Mouse (Mus musculus): ENCODE data around the gene Jph2. TPM values are rescaled to one million over a fixed set of nuclear protein-coding genes. Genes with fewer than 3 reads are reported as not detected.

Gene Jph2
- polyA plus RNA-seq, 1 experiment from 2014 or later, result 4.1 TPM

DNA sequence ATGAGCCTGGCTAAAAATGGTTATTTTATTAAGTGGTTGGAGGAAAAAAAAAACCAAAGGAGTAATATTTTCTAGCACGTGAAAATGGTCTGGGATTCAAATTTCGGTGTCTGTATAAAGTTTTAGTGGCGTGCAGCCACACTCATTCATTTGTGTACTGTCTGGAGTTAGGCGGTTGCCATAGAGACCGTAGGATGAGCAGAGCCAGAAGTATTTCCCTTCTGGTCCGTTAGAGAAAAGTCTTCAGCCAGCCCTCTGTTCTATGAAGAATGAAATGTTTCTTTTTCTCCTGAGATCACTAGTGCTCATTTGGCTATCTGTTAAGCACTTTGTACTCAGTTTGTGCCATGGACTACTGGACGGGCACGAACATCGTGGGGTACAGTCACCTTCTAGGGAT lies 48.4 kb downstream of the Jph2 start:
- no peaks in the 10 kb centered on the region for H3K36me3 ChIP-seq (ENCODE audit: control insufficient read depth, insufficient read depth, low read length)
- 61% methylated on average over 9 of the region's 9 CpGs for WGBS
- H3K9me3 ChIP-seq (ENCODE audit: control insufficient read depth, low read length), result no peaks in the 10 kb centered on the region
- DNase-seq (ENCODE audit: low spot score), result peak; percentile 78
- H3K4me2 ChIP-seq (ENCODE audit: low read depth, low read length), result no peak overlapping the region
- H3K4me1 ChIP-seq (ENCODE audit: control insufficient read depth, insufficient read depth, low read length), result peaks cover 17% of the 10 kb centered on the region
- H3K4me3 ChIP-seq (ENCODE audit: low read depth, low read length), result no peak overlapping the region
- no peak overlapping the region for H3K9ac ChIP-seq (ENCODE audit: low read depth, low read length)
- no peaks in the 10 kb centered on the region for H3K27me3 ChIP-seq (replicated peaks; ENCODE audit: control insufficient read depth, insufficient read depth, low read length)
- no peak for ATAC-seq (ENCODE audit: low read depth)
- peak overlapping the region; percentile 13; the same call in 1 of the 2 replicates for H3K27ac ChIP-seq (replicated peaks; ENCODE audit: low read depth, low read length)

DNA sequence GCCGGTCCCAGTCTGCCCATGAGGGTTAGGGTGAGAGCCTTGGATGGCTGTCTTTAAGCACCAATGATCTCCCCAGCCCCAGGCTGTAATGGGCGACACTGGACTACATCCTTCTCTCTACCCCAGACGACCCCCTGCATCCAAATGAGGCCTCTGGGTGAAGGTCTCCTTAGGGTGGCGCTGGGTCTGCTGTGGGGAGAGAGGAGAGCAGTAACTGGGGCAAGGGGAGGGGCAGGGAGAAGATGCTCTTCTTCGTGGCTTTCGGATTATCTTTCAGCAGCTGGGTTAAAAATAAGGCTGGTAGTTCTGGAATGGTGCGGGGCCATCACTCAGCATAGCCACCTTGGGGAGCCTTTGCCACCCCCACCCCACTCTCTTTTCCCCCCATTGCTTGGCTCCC lies 49.1 kb downstream of the Jph2 start:
- Histone ChIP-seq H3K27me3 (replicated peaks; ENCODE audit: control insufficient read depth, insufficient read depth, low read length) (no peaks in the 10 kb centered on the region), H3K4me3 (ENCODE audit: low read depth, low read length) (no peak overlapping the region), H3K4me1 (ENCODE audit: control insufficient read depth, insufficient read depth, low read length) (peaks cover 13% of the 10 kb centered on the region), H3K27ac (replicated peaks; ENCODE audit: low read depth, low read length) (no peak overlapping the region), H3K36me3 (ENCODE audit: control insufficient read depth, insufficient read depth, low read length) (no peaks in the 10 kb centered on the region), H3K4me2 (ENCODE audit: low read depth, low read length) (no peak overlapping the region), H3K9me3 (ENCODE audit: control insufficient read depth, low read length) (no peaks in the 10 kb centered on the region), H3K9ac (ENCODE audit: low read depth, low read length) (no peak overlapping the region)
- WGBS, result 71% methylated on average over 7 of the region's 7 CpGs
- DNase-seq (ENCODE audit: low spot score), result no peak
- no peak for ATAC-seq (ENCODE audit: low read depth)

DNA sequence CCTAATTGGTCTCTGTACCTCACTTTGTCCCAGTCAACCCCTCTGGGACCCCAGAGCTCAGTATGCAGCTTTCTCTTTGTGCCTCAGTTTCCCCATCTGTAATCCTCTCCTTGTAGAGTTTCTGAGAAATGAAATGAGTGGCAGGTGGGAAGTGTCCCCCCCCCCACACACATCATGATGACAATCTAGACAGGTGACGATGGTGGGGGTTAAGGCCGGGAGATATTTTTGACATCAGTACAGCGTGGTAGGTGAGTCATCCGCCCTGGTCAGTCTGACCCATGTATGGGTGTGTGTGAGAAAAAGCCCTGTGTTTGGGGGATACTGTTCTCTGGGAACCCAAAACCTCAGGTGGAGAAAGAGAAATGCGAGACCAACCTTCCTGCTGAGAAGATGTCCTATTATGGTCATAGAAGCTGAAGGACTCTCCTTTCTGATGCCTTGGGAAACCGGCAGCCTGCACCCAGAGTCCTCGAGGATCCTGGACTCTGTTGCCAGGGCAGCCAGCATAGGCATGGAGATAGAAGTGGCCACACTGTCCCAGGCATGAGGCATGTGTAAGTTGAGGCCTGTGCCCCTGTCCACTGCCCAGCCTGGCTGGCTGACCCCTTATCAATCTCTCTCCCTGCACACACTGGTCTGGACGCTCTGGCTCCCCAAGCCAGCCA lies 50.1 kb downstream of the Jph2 start:
- H3K9ac ChIP-seq (ENCODE audit: low read depth, low read length), result no peak overlapping the region
- peaks cover 13% of the 10 kb centered on the region for H3K4me1 ChIP-seq (ENCODE audit: control insufficient read depth, insufficient read depth, low read length)
- H3K27ac ChIP-seq (replicated peaks; ENCODE audit: low read depth, low read length), result no peak overlapping the region
- no peaks in the 10 kb centered on the region for H3K27me3 ChIP-seq (replicated peaks; ENCODE audit: control insufficient read depth, insufficient read depth, low read length)
- H3K9me3 ChIP-seq (ENCODE audit: control insufficient read depth, low read length), result no peaks in the 10 kb centered on the region
- no peaks in the 10 kb centered on the region for H3K36me3 ChIP-seq (ENCODE audit: control insufficient read depth, insufficient read depth, low read length)
- no peak overlapping the region for H3K4me3 ChIP-seq (ENCODE audit: low read depth, low read length)
- H3K4me2 ChIP-seq (ENCODE audit: low read depth, low read length), result no peak overlapping the region
- 79% methylated on average over 8 of the region's 8 CpGs for WGBS
- ATAC-seq (ENCODE audit: low read depth) (no peak), DNase-seq (ENCODE audit: low spot score) (no peak)

DNA sequence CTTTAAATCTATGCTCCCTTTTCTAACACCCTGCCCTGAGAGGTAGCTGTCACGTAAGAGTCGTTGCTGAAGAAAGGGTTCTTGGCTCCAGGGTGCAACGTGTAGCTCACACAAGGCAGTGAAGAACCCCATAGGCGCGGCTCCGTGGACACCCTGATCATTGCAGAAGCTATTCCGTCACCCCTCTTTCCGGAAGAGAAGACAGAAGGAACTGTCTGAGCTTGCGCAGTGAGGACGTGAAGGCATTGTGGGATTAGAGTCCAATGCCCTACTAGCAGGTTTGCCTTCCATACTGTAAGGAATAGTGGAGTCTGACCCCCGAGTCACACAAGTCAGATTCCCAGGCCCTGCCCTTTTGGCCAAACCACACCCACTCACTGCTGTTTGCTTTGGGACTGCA lies 51.3 kb downstream of the Jph2 start:
- peaks cover 10% of the 10 kb centered on the region; the same call in 1 of the 2 replicates for H3K4me1 ChIP-seq (ENCODE audit: control insufficient read depth, insufficient read depth, low read length)
- H3K27ac ChIP-seq (replicated peaks; ENCODE audit: low read depth, low read length), result no peak overlapping the region
- no peak overlapping the region for H3K9ac ChIP-seq (ENCODE audit: low read depth, low read length)
- DNase-seq (ENCODE audit: low spot score) (no peak), ATAC-seq (ENCODE audit: low read depth) (no peak)
- WGBS, result 78% methylated on average over 11 of the region's 11 CpGs
- H3K4me3 ChIP-seq (ENCODE audit: low read depth, low read length), result no peak overlapping the region
- no peaks in the 10 kb centered on the region for H3K27me3 ChIP-seq (replicated peaks; ENCODE audit: control insufficient read depth, insufficient read depth, low read length)
- H3K4me2 ChIP-seq (ENCODE audit: low read depth, low read length), result no peak overlapping the region
- H3K9me3 ChIP-seq (ENCODE audit: control insufficient read depth, low read length), result no peaks in the 10 kb centered on the region
- H3K36me3 ChIP-seq (ENCODE audit: control insufficient read depth, insufficient read depth, low read length), result no peaks in the 10 kb centered on the region

DNA sequence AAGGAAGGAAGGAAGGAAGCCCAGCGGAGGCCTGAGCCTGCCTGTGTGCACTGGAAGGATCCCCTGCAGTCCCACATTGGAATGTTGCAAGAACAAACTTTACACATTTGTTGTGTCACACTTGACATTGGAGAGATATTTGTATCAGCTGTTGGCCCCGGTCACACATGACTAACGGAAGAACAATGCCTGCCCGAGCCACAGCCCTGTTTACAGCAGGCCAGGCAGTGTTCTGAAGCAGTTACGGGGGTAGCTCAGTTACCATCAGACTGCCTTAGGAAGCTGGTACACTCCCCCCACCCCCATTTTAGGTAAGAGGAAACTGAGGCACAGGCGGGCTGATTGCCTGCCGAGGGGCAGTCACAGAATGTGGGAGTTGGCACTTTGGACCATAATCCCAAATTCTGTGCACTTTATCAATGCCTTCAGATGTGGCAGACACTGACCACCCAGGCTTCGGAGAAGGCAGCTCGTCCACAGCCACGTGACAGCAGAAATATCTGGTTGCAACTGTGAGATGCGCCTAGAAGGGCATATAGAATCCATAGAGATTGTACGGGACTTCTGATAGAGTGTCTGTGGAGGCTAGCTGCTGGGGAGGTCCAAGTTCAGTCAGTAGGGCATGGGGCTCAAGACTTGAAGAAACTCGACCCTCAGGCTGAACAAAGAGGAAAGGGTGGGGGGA lies 52.7 kb downstream of the Jph2 start:
- peak; percentile 73 for ATAC-seq (ENCODE audit: low read depth)
- H3K4me2 ChIP-seq (ENCODE audit: low read depth, low read length), result no peak overlapping the region
- no peak overlapping the region for H3K27ac ChIP-seq (replicated peaks; ENCODE audit: low read depth, low read length)

DNA sequence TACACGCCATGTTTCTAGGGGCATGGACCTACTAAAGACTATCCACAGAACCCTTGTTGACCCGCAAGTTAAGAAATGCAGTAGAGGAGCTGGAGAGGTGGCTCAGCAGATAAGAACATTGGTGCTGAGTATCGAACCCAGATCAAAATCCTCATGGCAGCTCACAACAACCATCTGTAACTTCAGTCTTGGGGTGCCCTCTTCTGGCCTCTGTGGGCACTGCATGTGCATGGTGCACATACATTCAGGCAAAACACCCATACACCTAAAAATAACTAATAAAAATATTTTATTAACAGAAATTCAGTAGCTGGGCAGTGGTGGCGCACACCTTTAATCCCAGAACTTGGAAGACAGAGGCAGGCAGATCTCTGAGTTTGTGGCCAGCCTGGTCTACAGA lies 54.1 kb downstream of the Jph2 start:
- Histone ChIP-seq H3K9ac (ENCODE audit: low read depth, low read length) (no peak overlapping the region), H3K9me3 (ENCODE audit: control insufficient read depth, low read length) (no peaks in the 10 kb centered on the region), H3K4me2 (ENCODE audit: low read depth, low read length) (no peak overlapping the region), H3K4me1 (ENCODE audit: control insufficient read depth, insufficient read depth, low read length) (0 out of 2 replicates have a peak, but pooled peaks cover 6% of the 10 kb centered on the region), H3K27ac (replicated peaks; ENCODE audit: low read depth, low read length) (no peak overlapping the region), H3K27me3 (replicated peaks; ENCODE audit: control insufficient read depth, insufficient read depth, low read length) (peaks cover 27% of the 10 kb centered on the region), H3K4me3 (ENCODE audit: low read depth, low read length) (no peak overlapping the region), H3K36me3 (ENCODE audit: control insufficient read depth, insufficient read depth, low read length) (no peaks in the 10 kb centered on the region)
- 89% methylated on average over 4 of the region's 4 CpGs for WGBS
- ATAC-seq (ENCODE audit: low read depth) (no peak), DNase-seq (ENCODE audit: low spot score) (no peak)

More for the DNA sequence above, 52.7 kb downstream of the Jph2 start:
- H3K9ac ChIP-seq (ENCODE audit: low read depth, low read length), result no peak overlapping the region
- peak; percentile 52 for DNase-seq (ENCODE audit: low spot score)
- no peaks in the 10 kb centered on the region for H3K9me3 ChIP-seq (ENCODE audit: control insufficient read depth, low read length)
- H3K36me3 ChIP-seq (ENCODE audit: control insufficient read depth, insufficient read depth, low read length), result no peaks in the 10 kb centered on the region
- peaks cover 12% of the 10 kb centered on the region for H3K27me3 ChIP-seq (replicated peaks; ENCODE audit: control insufficient read depth, insufficient read depth, low read length)
- 67% methylated on average over 13 of the region's 13 CpGs for WGBS
- peaks cover 10% of the 10 kb centered on the region; the same call in 1 of the 2 replicates for H3K4me1 ChIP-seq (ENCODE audit: control insufficient read depth, insufficient read depth, low read length)
- no peak overlapping the region for H3K4me3 ChIP-seq (ENCODE audit: low read depth, low read length)

DNA sequence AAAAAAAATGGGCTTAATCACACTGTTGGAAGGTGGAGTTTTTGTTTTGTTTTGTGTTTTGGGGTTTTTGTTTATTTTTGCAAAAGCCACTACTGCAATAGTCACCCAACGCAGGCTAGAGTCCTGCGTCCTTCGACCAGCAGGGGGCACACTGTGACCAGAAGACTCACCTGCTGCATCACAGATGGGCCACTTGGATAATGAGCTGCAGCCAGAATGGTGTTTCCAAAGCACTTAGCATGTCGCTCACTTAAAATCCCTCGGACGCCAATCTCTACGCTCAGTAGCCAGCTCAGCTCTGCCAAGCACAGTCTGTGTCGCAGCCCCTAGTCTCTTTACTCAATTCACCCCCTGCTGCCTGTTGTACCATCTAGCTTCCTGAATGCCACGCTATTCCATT lies 57.5 kb downstream of the Jph2 start:
- Histone ChIP-seq H3K36me3 (ENCODE audit: control insufficient read depth, insufficient read depth, low read length) (no peaks in the 10 kb centered on the region), H3K4me3 (ENCODE audit: low read depth, low read length) (no peak overlapping the region), H3K4me1 (ENCODE audit: control insufficient read depth, insufficient read depth, low read length) (0 out of 2 replicates have a peak, but pooled peaks cover 6% of the 10 kb centered on the region), H3K27me3 (replicated peaks; ENCODE audit: control insufficient read depth, insufficient read depth, low read length) (peaks cover 49% of the 10 kb centered on the region), H3K4me2 (ENCODE audit: low read depth, low read length) (no peak overlapping the region), H3K27ac (replicated peaks; ENCODE audit: low read depth, low read length) (no peak overlapping the region), H3K9me3 (ENCODE audit: control insufficient read depth, low read length) (no peaks in the 10 kb centered on the region), H3K9ac (ENCODE audit: low read depth, low read length) (no peak overlapping the region)
- WGBS, result 23% methylated on average over 9 of the region's 9 CpGs
- peak; percentile 84 for DNase-seq (ENCODE audit: low spot score)
- 0 out of 2 replicates have a peak, but pooled peaks have one; percentile 53 for ATAC-seq (ENCODE audit: low read depth)

DNA sequence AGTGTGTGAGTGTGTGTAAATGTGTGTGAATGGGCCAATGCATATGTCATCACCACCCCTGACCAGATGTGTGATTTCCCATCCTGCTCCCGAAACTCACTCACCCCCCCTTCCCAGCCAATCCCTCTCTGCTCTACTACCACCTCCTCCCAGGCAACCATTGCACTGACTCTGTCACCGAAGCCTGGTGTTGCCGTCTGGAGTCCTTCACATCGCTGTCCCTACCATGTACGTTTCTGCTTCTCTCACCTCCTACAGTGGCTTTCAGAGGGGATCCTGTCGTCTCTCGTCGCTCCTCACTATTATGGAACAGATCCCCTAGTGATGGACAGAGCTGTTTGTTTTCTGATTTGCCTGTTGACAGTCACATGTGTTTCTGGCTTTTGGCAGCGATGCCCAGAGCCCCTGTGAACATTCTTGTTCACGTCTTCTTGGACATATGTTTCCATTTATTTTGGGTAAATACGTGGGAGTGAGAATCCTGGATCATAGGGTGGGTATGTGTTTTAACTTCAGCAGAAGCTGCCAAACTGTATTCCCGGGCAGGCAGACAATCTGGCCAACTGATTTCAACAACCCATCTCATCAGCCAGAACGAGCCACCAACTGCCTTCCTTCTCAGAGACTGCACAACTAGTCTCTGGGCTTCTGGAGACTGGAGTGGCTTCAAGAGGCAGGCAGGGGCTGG lies 65.3 kb downstream of the Jph2 start:
- H3K4me1 ChIP-seq (ENCODE audit: control insufficient read depth, insufficient read depth, low read length), result no peaks in the 10 kb centered on the region; the same call in 1 of the 2 replicates
- 0 out of 2 replicates have a peak overlapping the region, but pooled peaks have one; percentile 17 for H3K27ac ChIP-seq (replicated peaks; ENCODE audit: low read depth, low read length)
- DNase-seq (ENCODE audit: low spot score) (peak; percentile 63), ATAC-seq (ENCODE audit: low read depth) (no peak)
- peaks cover 21% of the 10 kb centered on the region for H3K27me3 ChIP-seq (replicated peaks; ENCODE audit: control insufficient read depth, insufficient read depth, low read length)
- no peak overlapping the region for H3K9ac ChIP-seq (ENCODE audit: low read depth, low read length)
- H3K36me3 ChIP-seq (ENCODE audit: control insufficient read depth, insufficient read depth, low read length), result no peaks in the 10 kb centered on the region
- H3K9me3 ChIP-seq (ENCODE audit: control insufficient read depth, low read length), result no peaks in the 10 kb centered on the region
- no peak overlapping the region for H3K4me3 ChIP-seq (ENCODE audit: low read depth, low read length)
- no peak overlapping the region; the same call in 1 of the 2 replicates for H3K4me2 ChIP-seq (ENCODE audit: low read depth, low read length)
- WGBS, result 44% methylated on average over 13 of the region's 13 CpGs
